11 mouse cellular contexts compared by ENCODE assay signal in the genomic region with DNA sequence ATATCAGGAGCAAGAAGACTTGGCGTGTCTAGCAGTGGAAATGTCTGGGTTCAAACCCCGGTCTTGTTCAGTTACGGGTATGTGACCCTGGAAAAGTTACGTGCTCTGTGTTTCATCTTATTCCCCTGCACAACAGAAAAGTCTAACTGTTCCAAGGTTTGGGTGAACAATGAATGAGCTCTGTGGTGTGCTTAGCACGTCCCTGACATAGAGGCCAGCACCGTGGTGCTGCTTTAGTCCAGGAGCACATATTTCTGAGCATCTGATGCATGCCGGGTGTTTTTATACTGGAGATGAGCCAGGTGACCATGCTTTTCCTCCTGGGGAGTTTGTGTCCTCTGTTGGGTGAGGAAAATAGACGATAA.
DNase-seq lines count a peak whose midpoint lies in the region; ATAC-seq and TF ChIP-seq lines count a peak whose summit lies in the region.
"Had no signal": no experiment of that assay in that cellular context is flagged by ENCODE, and none has a peak within 500 bp of the region (broad histone marks: within the 10 kb centered on the region; RNA-seq: fewer than 3 reads in every experiment).

No protein-coding gene starts in this region.

- 82% methylated on average over 8 of the region's 8 CpGs for WGBS in embryonic facial prominence, embryonic 14.5 days
- 84% methylated on average over 8 of the region's 8 CpGs for WGBS in embryonic facial prominence, embryonic 10.5 days
- 69% methylated on average over 8 of the region's 8 CpGs for WGBS in heart, embryonic 14.5 days
- WGBS in kidney, postnatal 0 days = 61% methylated on average over 8 of the region's 8 CpGs
- WGBS in kidney, embryonic 14.5 days = 75% methylated on average over 8 of the region's 8 CpGs
- WGBS in midbrain, embryonic 16.5 days = 66% methylated on average over 8 of the region's 8 CpGs
- 73% methylated on average over 8 of the region's 8 CpGs for WGBS in midbrain, embryonic 14.5 days

- no peak overlapping the region for H3K9ac ChIP-seq in embryonic facial prominence, embryonic 14.5 days (ENCODE audit: low read depth, low read length)
- H3K9ac ChIP-seq in heart, embryonic 14.5 days (ENCODE audit: low read length) = no peak overlapping the region
- H3K9ac ChIP-seq in kidney, postnatal 0 days (ENCODE audit: low read depth, low read length) = no peak overlapping the region
- H3K9ac ChIP-seq in kidney, embryonic 14.5 days (ENCODE audit: low read depth, low read length) = no peak overlapping the region
- H3K9ac ChIP-seq in midbrain, embryonic 16.5 days (ENCODE audit: low read depth, low read length) = no peak overlapping the region
- no peak overlapping the region for H3K9ac ChIP-seq in midbrain, embryonic 14.5 days (replicated peaks; ENCODE audit: low read length)
- H3K9ac ChIP-seq: embryonic facial prominence, embryonic 13.5 days; neural tube, embryonic 15.5 days had no signal

- ATAC-seq in embryonic facial prominence, embryonic 14.5 days (ENCODE audit: low read depth) = no peak
- ATAC-seq in heart, embryonic 14.5 days (ENCODE audit: insufficient number of reproducible peaks, insufficient read depth, low FRiP score, low read depth) = no peak
- no peak for ATAC-seq in kidney, postnatal 0 days (replicated peaks; ENCODE audit: low FRiP score, low read depth)
- no peak for ATAC-seq in kidney, embryonic 14.5 days (ENCODE audit: low FRiP score, low TSS enrichment)
- ATAC-seq in midbrain, embryonic 16.5 days = no peak
- no peak for ATAC-seq in midbrain, embryonic 14.5 days (ENCODE audit: low FRiP score, low TSS enrichment)

- no peak overlapping the region for H3K4me2 ChIP-seq in embryonic facial prominence, embryonic 14.5 days (ENCODE audit: low read depth, low read length)
- no peak overlapping the region for H3K4me2 ChIP-seq in heart, embryonic 14.5 days (ENCODE audit: low read length)
- no peak overlapping the region for H3K4me2 ChIP-seq in kidney, postnatal 0 days (ENCODE audit: low read length)
- H3K4me2 ChIP-seq in kidney, embryonic 14.5 days (replicated peaks; ENCODE audit: low read depth, low read length) = no peak overlapping the region
- no peak overlapping the region for H3K4me2 ChIP-seq in midbrain, embryonic 16.5 days (ENCODE audit: low read length)
- H3K4me2 ChIP-seq in midbrain, embryonic 14.5 days (ENCODE audit: low read length) = no peak overlapping the region
- H3K4me2 ChIP-seq: embryonic facial prominence, embryonic 13.5 days; neural tube, embryonic 15.5 days had no signal

- DNase-seq in embryonic facial prominence, embryonic 14.5 days (ENCODE audit: low spot score) = peak; percentile 11
- no peak for DNase-seq in embryonic facial prominence, embryonic 10.5 days (ENCODE audit: low spot score)
- DNase-seq in heart, postnatal 14 days = no peak
- no peak for DNase-seq in kidney, postnatal 0 days (ENCODE audit: low spot score)
- DNase-seq in midbrain, embryonic 14.5 days = no peak

- H3K9me3 ChIP-seq in embryonic facial prominence, embryonic 14.5 days (ENCODE audit: control insufficient read depth, low read length) = 0 out of 2 replicates have a peak, but pooled peaks cover 4% of the 10 kb centered on the region
- H3K9me3 ChIP-seq in embryonic facial prominence, embryonic 10.5 days = no peaks in the 10 kb centered on the region
- peaks cover 8% of the 10 kb centered on the region; the same call in 1 of the 2 replicates for H3K9me3 ChIP-seq in heart, embryonic 14.5 days (ENCODE audit: control insufficient read depth, low read length)
- no peaks in the 10 kb centered on the region for H3K9me3 ChIP-seq in kidney, postnatal 0 days (replicated peaks; ENCODE audit: low read length)
- no peaks in the 10 kb centered on the region for H3K9me3 ChIP-seq in kidney, embryonic 14.5 days (ENCODE audit: control insufficient read depth, low read length)
- no peaks in the 10 kb centered on the region for H3K9me3 ChIP-seq in midbrain, embryonic 16.5 days (replicated peaks; ENCODE audit: control insufficient read depth, low read length, poor library complexity, severe bottlenecking)
- no peaks in the 10 kb centered on the region for H3K9me3 ChIP-seq in midbrain, embryonic 14.5 days (ENCODE audit: control insufficient read depth, low read length)
- H3K9me3 ChIP-seq: neural tube, embryonic 15.5 days had no signal

- H3K4me1 ChIP-seq in embryonic facial prominence, embryonic 14.5 days (ENCODE audit: control insufficient read depth, insufficient read depth, low read length) = no peaks in the 10 kb centered on the region
- H3K4me1 ChIP-seq in embryonic facial prominence, embryonic 10.5 days = peaks cover 6% of the 10 kb centered on the region; the same call in 1 of the 2 replicates
- H3K4me1 ChIP-seq in heart, embryonic 14.5 days (ENCODE audit: control insufficient read depth in 2 of 2, insufficient read depth in 2 of 2, low read length in 2 of 2) = peaks cover 16 to 21% of the 10 kb centered on the region in 2 experiments
- H3K4me1 ChIP-seq in kidney, postnatal 0 days (replicated peaks; ENCODE audit: insufficient read depth, low read length) = peaks cover 14% of the 10 kb centered on the region; the same call in 1 of the 2 replicates
- H3K4me1 ChIP-seq in kidney, embryonic 14.5 days (ENCODE audit: control insufficient read depth, insufficient read depth, low read length) = no peaks in the 10 kb centered on the region; the same call in 1 of the 2 replicates
- peaks cover 2% of the 10 kb centered on the region; the same call in 1 of the 2 replicates for H3K4me1 ChIP-seq in midbrain, embryonic 16.5 days (ENCODE audit: control insufficient read depth, insufficient read depth, low read length)
- H3K4me1 ChIP-seq in midbrain, embryonic 14.5 days (ENCODE audit: control insufficient read depth, insufficient read depth, low read length) = no peaks in the 10 kb centered on the region

- H3K27me3 ChIP-seq in embryonic facial prominence, embryonic 14.5 days (replicated peaks; ENCODE audit: control insufficient read depth, insufficient read depth, low read length) = no peaks in the 10 kb centered on the region
- no peaks in the 10 kb centered on the region for H3K27me3 ChIP-seq in embryonic facial prominence, embryonic 10.5 days (replicated peaks; ENCODE audit: low read depth, poor library complexity, severe bottlenecking)
- no peaks in the 10 kb centered on the region for H3K27me3 ChIP-seq in heart, embryonic 14.5 days (ENCODE audit: control insufficient read depth, insufficient read depth, low read length)
- no peaks in the 10 kb centered on the region for H3K27me3 ChIP-seq in kidney, postnatal 0 days (ENCODE audit: insufficient read depth, low read length)
- no peaks in the 10 kb centered on the region for H3K27me3 ChIP-seq in kidney, embryonic 14.5 days (ENCODE audit: control insufficient read depth, insufficient read depth, low read length)
- no peaks in the 10 kb centered on the region for H3K27me3 ChIP-seq in midbrain, embryonic 16.5 days (ENCODE audit: control insufficient read depth, insufficient read depth, low read depth, low read length)
- H3K27me3 ChIP-seq in midbrain, embryonic 14.5 days (ENCODE audit: control insufficient read depth, insufficient read depth, low read length) = no peaks in the 10 kb centered on the region
- H3K27me3 ChIP-seq: CH12.LX; embryonic facial prominence, embryonic 13.5 days; neural tube, embryonic 15.5 days had no signal

- H3K27ac ChIP-seq in embryonic facial prominence, embryonic 14.5 days (replicated peaks; ENCODE audit: low read depth, low read length) = no peak overlapping the region
- no peak overlapping the region for H3K27ac ChIP-seq in embryonic facial prominence, embryonic 10.5 days (replicated peaks)
- peak overlapping the region; percentile 57 to 61 for H3K27ac ChIP-seq in heart, embryonic 14.5 days (replicated peaks in 1 of 2; ENCODE audit: control insufficient read depth in 1 of 2, insufficient read depth in 1 of 2, low read depth in 2 of 2, low read length in 2 of 2)
- H3K27ac ChIP-seq in kidney, postnatal 0 days = peak overlapping the region; percentile 69
- no peak overlapping the region for H3K27ac ChIP-seq in kidney, embryonic 14.5 days (ENCODE audit: low read depth, low read length)
- H3K27ac ChIP-seq in midbrain, embryonic 16.5 days (ENCODE audit: low read length) = 0 out of 2 replicates have a peak overlapping the region, but pooled peaks have one; percentile 2
- H3K27ac ChIP-seq in midbrain, embryonic 14.5 days (replicated peaks; ENCODE audit: low read depth, low read length) = no peak overlapping the region
- H3K27ac ChIP-seq: embryonic facial prominence, embryonic 13.5 days; neural tube, embryonic 15.5 days had no signal

- intact Hi-C loops in heart, postnatal 14 days (cut with DNase I) = no loop called here

- peaks cover 57% of the 10 kb centered on the region for H3K36me3 ChIP-seq in embryonic facial prominence, embryonic 14.5 days (ENCODE audit: control insufficient read depth, insufficient read depth, low read length)
- H3K36me3 ChIP-seq in embryonic facial prominence, embryonic 10.5 days (replicated peaks) = 0 out of 2 replicates have a peak, but pooled peaks cover 3% of the 10 kb centered on the region
- H3K36me3 ChIP-seq in heart, embryonic 14.5 days (ENCODE audit: control insufficient read depth, insufficient read depth, low read length) = peaks cover 5% of the 10 kb centered on the region; the same call in 1 of the 2 replicates
- H3K36me3 ChIP-seq in kidney, postnatal 0 days (ENCODE audit: insufficient read depth, low read length) = no peaks in the 10 kb centered on the region
- H3K36me3 ChIP-seq in kidney, embryonic 14.5 days (ENCODE audit: control insufficient read depth, insufficient read depth, low read length) = no peaks in the 10 kb centered on the region
- 0 out of 2 replicates have a peak, but pooled peaks cover under 1% of the 10 kb centered on the region for H3K36me3 ChIP-seq in midbrain, embryonic 16.5 days (ENCODE audit: control insufficient read depth, insufficient read depth, low read length)
- H3K36me3 ChIP-seq in midbrain, embryonic 14.5 days (ENCODE audit: control insufficient read depth, insufficient read depth, low read length) = 0 out of 2 replicates have a peak, but pooled peaks cover 3% of the 10 kb centered on the region

- no peak overlapping the region for H3K4me3 ChIP-seq in embryonic facial prominence, embryonic 14.5 days (ENCODE audit: low read depth, low read length)
- no peak overlapping the region for H3K4me3 ChIP-seq in embryonic facial prominence, embryonic 10.5 days
- H3K4me3 ChIP-seq in heart, embryonic 14.5 days (ENCODE audit: control insufficient read depth in 1 of 2, insufficient read depth in 1 of 2, low read depth in 1 of 2, low read length in 2 of 2) = no peak overlapping the region
- H3K4me3 ChIP-seq in kidney, postnatal 0 days (replicated peaks; ENCODE audit: low read depth, low read length) = no peak overlapping the region
- no peak overlapping the region for H3K4me3 ChIP-seq in kidney, embryonic 14.5 days (ENCODE audit: low read length)
- H3K4me3 ChIP-seq in midbrain, embryonic 16.5 days (ENCODE audit: low read depth, low read length) = no peak overlapping the region
- no peak overlapping the region for H3K4me3 ChIP-seq in midbrain, embryonic 14.5 days (replicated peaks; ENCODE audit: low read depth, low read length)
- H3K4me3 ChIP-seq: embryonic facial prominence, embryonic 13.5 days; neural tube, embryonic 15.5 days had no signal

- no peak for TF ChIP-seq CTCF in kidney, postnatal 0 days (IDR thresholded peaks at IDR 0.05; ENCODE audit: low read depth)

Comparison
In these comparisons a context has a peak if more than half of its experiments do, and no peak if none do; other contexts are left out.
1. H3K27ac ChIP-seq: peak in heart, embryonic 14.5 days (2 of 2), kidney, postnatal 0 days (single experiment) and midbrain, embryonic 16.5 days (single experiment); none in embryonic facial prominence, embryonic 14.5 days (single experiment), embryonic facial prominence, embryonic 10.5 days (single experiment), kidney, embryonic 14.5 days (single experiment) and midbrain, embryonic 14.5 days (single experiment).